Mouse (Mus musculus) gastrocnemius, postnatal 14 days (tissue): Measurements from ENCODE around the gene Arhgap8. TPM values are rescaled to one million over a fixed set of nuclear protein-coding genes. Genes with fewer than 3 reads are reported as not detected.
A peak's percentile ranks its signal among the peaks of the same experiment; 100 is the strongest.
"Not testable (repeated sequence)": the region's sequence is repeated elsewhere in the genome, so short reads cannot be mapped to it uniquely, and the experiment has no call there.

ENCODE experiments used
- DNase-seq: peaks from one replicate; pipeline ENCODE4 v3.0.0; 2021; ENCODE audit warnings: mixed read lengths
- intact Hi-C: fragments of 180-260 bp; cut with DNase I; formaldehyde crosslinking; loops from one replicate; pipeline ENCODE4 v1.15.1; 2025; ENCODE audit warnings: low total_unique reads
- total RNA-seq, 2 experiments: library from RNA; stranded (reverse); gene quantifications; 2 replicates each; pipeline ENCODE4 v1.2.3; 2021

Arhgap8 gene
- total RNA-seq, 2 experiments from 2014 or later = 0.29 TPM; not detected in 1

- DNase-seq = no peak
- intact Hi-C loops = no loop called here
These were observed 4.3 kb downstream of the Arhgap8 start for GRCm38 (mm10) chr15:84724199-84724598.

DNA sequence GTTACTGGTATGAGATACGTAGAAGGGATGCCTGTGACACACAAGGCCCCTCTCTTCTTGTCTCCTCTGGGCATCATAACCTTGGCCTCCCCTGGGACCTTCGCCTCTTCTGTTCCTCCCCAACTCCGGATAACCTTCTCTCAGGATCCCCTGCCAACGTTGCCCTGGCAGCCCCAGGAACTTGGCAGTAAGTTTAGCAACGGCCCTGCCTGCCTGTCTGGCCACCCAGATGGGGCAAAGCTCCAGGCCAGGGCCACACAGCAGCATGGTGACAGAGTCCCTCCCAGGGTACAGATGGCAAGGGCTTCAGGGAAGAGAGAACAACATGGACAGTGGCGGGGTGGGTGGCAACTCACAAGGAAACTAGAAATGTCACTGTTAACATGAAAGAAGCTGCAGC, 9.8 kb downstream of the Arhgap8 start:
- intact Hi-C loops = no loop called here

DNA sequence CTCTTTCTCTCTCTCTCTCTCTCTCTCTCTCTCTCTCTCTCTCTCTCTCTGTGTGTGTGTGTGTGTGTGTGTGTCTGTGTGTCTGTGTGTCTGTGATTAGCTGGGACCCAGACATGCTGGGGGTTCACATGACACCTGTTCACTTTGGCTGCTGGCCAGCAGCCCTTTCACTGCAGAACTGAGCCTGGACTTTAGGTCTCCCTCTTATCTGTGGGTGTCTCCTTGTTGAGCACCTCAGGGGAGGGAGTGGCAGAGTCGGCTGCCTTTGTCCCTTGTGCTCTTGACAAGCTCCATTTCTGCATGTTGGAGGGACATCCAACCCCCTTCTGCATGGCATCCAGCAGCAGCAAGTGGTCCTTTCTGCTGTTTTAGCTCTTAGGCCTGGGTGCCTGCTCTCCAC, 11.0 kb downstream of the Arhgap8 start:
- intact Hi-C loops = no loop called here
- no peak for DNase-seq

More for the DNA sequence above, 9.8 kb downstream of the Arhgap8 start:
- peak; percentile 60 for DNase-seq

DNA sequence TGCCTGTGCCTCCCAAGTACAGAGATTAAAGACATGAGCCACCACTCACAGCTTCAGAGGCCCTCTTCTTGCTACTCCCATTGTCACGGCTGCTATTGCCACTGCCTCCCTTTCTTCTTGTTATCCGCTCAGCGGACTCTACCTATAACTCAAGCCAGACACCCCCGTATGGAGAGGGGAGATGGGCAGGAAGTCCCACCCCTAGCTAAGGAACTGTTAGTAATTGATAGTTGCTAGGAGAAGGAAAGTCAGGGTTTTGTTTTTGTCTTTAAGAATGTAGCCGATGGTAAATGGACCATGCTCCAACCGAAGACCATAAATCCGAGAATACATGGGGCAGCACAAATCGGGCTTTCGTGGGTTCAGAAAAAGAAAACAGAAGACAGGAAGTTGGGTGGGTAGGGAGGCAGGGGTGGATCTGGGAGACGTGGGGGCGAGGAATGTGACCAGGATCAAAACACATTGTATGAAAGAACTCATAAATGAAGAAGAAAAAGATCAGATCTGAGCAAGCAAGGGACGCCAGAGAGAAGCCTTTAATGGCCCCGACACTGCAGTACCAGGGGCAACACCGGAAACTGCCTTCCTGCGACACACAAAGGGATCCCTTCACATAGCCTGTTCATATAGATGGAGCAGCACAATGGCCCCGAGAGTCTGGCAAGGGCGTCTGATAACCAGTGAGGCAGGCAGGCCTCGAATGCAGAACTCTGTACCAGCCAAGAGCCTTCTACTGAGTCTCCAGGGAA, 12.0 kb downstream of the Arhgap8 start:
- DNase-seq = no peak

GRCm38 (mm10) chr15:84732425-84732749, 12.5 kb downstream of the Arhgap8 start:
- intact Hi-C loops = no loop called here
- no peak for DNase-seq

More for the DNA sequence above, 12.0 kb downstream of the Arhgap8 start:
- intact Hi-C loops = no loop called here

- no peak for DNase-seq
- intact Hi-C loops = no loop called here
These were observed 16.6 kb downstream of the Arhgap8 start for GRCm38 (mm10) chr15:84736346-84736993.

- intact Hi-C loops = no loop called here
- no peak for DNase-seq
These were observed 17.1 kb downstream of the Arhgap8 start for GRCm38 (mm10) chr15:84736994-84737346.

GRCm38 (mm10) chr15:84738246-84738645, 18.4 kb downstream of the Arhgap8 start:
- no peak for DNase-seq
- intact Hi-C loops = no loop called here

- intact Hi-C loops = no loop called here
- DNase-seq = no peak
These were observed 21.7 kb downstream of the Arhgap8 start for GRCm38 (mm10) chr15:84741573-84741972.

DNA sequence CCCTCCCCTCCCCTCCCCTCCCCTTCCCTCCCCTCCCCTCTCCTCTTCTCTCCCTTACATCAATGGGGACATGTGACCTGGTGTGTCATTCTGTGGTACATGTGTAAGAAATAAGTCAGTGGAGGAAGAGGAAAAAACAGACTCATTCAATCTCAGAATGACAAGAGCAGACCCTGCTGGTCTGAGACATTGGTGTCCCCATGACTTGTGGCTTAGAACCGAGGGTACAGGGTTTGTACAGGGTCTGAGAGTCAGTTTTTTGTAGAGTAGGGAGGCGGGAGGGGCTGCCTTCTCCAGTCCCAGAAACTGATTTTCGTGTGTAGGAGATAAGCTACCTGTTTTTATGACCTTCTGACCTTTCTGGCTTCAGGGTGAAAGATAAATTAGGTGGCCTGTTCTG, 23.5 kb downstream of the Arhgap8 start:
- DNase-seq = no peak
- intact Hi-C loops = no loop called here

DNA sequence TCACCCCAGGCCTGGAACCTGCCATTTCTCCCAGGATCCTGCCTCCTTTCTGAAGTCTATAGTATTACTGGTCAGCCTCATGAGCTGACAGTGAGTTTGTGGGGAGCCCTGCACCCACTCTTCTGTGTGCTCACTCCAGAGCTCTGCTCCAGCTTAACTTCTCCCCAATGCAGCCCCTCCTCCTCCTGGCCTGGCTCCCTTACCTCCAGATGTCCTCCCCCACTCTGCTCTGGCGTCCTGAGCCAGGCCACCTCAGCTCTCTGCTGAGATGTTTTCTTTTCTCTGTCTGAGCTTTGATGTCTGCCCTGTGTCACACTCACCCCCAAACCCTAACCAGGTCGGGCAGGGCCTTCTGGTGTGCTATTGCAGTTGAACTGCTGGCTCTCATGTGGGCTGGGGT, 24.5 kb downstream of the Arhgap8 start:
- no peak for DNase-seq
- intact Hi-C loops = no loop called here

GRCm38 (mm10) chr15:84745831-84746230, 26.0 kb downstream of the Arhgap8 start:
- intact Hi-C loops = no loop called here
- no peak for DNase-seq

GRCm38 (mm10) chr15:84754987-84755386, 35.1 kb downstream of the Arhgap8 start:
- DNase-seq = peak; percentile 68
- intact Hi-C loops = no loop called here

- intact Hi-C loops = no loop called here
- DNase-seq = no peak
These were observed 36.6 kb downstream of the Arhgap8 start for GRCm38 (mm10) chr15:84756426-84756825.

GRCm38 (mm10) chr15:84758493-84758892, 38.6 kb downstream of the Arhgap8 start:
- DNase-seq = peak; percentile 24
- intact Hi-C loops = no loop called here

DNA sequence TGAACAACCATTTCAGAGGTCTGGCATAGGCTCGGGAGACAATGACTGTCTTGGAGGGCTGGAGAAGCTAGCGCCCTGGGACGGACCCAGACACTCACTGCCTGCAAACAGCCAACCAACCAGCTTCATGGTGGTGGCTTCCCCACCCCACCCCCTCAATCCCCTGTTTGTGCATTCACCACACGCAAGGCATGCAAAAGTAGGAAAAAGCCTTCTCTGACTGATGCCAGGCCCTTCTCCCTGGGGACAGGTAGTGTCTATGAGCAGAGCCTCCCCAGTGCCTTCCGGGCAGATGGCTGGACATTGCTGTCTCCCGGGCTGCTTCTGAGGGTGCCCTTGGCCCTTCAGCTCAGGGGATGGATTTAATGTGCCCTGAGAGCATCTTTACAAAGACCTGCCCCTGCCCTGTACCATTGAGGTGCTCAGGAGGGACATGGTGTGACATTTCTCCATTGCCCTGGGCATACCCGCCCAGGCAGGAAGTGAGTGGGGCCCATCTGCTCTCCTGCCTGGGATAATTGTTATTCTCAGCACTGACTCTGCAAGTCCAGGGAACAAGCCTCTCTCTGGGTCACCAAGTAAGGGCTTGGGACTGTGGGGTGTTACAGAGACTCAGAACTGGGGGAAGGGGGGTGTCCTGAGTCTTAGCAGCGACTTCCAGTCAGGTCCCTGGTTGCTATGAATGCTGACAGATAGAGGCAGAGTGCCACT, 43.0 kb downstream of the Arhgap8 start:
- no peak for DNase-seq
- intact Hi-C loops = no loop called here

GRCm38 (mm10) chr15:84763423-84763812, 43.6 kb downstream of the Arhgap8 start:
- no peak for DNase-seq
- intact Hi-C loops = no loop called here

GRCm38 (mm10) chr15:84766621-84767020, 46.8 kb downstream of the Arhgap8 start:
- DNase-seq = no peak
- intact Hi-C loops = no loop called here

DNA sequence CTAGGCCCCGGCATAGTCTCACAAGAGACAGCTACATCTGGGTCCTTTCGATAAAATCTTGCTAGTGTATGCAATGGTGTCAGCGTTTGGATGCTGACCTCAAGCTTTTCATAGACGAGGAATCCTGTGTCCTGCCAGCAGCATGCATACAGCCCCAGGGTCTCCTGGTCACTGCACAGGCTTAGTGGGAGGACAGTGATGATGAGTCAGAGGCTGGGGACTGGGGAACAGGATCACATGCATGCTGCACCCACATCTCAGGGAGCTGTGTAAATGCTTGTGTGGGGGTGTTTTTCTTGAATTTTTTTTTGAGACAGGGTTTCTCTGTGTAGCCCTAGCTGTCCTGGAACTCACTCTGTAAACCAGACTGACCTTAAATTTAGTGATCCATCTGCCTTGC, 48.7 kb downstream of the Arhgap8 start:
- intact Hi-C loops, DNase-seq: not testable (repeated sequence)

DNA sequence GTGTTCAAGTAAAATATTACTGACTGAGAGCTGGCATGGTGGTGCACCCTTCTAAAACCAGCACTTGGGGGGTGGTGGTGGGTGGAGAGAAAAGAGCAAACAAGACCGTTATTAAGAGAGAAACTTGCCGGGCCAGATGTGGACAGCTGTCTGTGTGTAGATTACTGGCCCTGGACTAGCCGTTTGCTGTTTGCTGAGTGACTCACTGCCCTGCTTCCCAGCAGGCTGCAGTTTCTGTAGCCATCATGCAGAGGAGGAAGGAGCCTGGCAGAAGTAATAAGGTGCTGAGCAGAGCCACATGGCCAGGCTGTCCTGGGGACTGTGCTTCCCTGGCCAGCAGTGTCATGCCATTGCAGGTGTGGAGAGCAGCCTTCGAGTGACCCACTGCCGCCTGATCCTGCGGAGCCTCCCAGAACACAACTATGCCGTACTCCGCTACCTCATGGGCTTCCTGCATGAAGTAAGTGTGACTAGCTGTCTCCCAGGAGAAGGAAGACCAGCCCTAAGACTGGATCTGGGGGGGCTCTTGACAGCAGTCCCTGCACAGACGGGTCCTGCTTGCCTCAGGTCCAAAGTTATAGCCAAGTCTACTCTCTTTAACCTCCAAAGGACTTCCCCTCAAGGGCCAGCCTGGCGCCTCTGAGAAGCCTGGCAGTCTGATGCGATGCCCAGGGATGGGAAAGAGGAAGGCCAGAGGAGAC, 49.9 kb downstream of the Arhgap8 start:
- intact Hi-C loops = no loop called here
- DNase-seq = no peak
